Mouse (Mus musculus) spleen, adult 18-20 months (tissue): ENCODE data around the gene Inhbb.

ENCODE experiments used
- DNase-seq, 2 experiments: peaks; one replicate each; pipeline ENCODE4 v3.0.0; 2022; ENCODE audit warnings: mixed read lengths in 2 of 2

The Inhbb gene

GRCm38 (mm10) chr1:119419151-119420105 is 2.6 kb downstream of the Inhbb start:
- DNase-seq, result no peak

GRCm38 (mm10) chr1:119417991-119418390 is 4.1 kb downstream of the Inhbb start:
- no peak for DNase-seq

GRCm38 (mm10) chr1:119417542-119417941 is 4.5 kb downstream of the Inhbb start:
- no peak for DNase-seq

GRCm38 (mm10) chr1:119416610-119417009 is 5.4 kb downstream of the Inhbb start:
- no peak for DNase-seq

GRCm38 (mm10) chr1:119416177-119416576 is 5.9 kb downstream of the Inhbb start:
- no peak for DNase-seq

GRCm38 (mm10) chr1:119415151-119415550 is 6.9 kb downstream of the Inhbb start:
- DNase-seq, result no peak

GRCm38 (mm10) chr1:119410661-119411060 is 11.4 kb downstream of the Inhbb start:
- DNase-seq, result no peak

GRCm38 (mm10) chr1:119409599-119410168 is 12.4 kb downstream of the Inhbb start:
- no peak for DNase-seq

GRCm38 (mm10) chr1:119409106-119409505 is 12.9 kb downstream of the Inhbb start:
- no peak for DNase-seq

GRCm38 (mm10) chr1:119407691-119408315 is 14.2 kb downstream of the Inhbb start:
- no peak for DNase-seq

- no peak for DNase-seq
Observed at GRCm38 (mm10) chr1:119404798-119405197, 17.2 kb downstream of the Inhbb start.

GRCm38 (mm10) chr1:119404341-119404740 is 17.7 kb downstream of the Inhbb start:
- DNase-seq, result no peak

GRCm38 (mm10) chr1:119401249-119401648 is 20.8 kb downstream of the Inhbb start:
- no peak for DNase-seq

GRCm38 (mm10) chr1:119398640-119399039 is 23.4 kb downstream of the Inhbb start:
- no peak for DNase-seq

- DNase-seq, result no peak
Observed at GRCm38 (mm10) chr1:119397839-119398238, 24.2 kb downstream of the Inhbb start.

GRCm38 (mm10) chr1:119391311-119391710 is 30.7 kb downstream of the Inhbb start:
- DNase-seq, result no peak

GRCm38 (mm10) chr1:119390676-119391075 is 31.4 kb downstream of the Inhbb start:
- no peak for DNase-seq

- DNase-seq, result no peak
Observed at GRCm38 (mm10) chr1:119389771-119390500, 32.1 kb downstream of the Inhbb start.

- DNase-seq, result no peak
Observed at GRCm38 (mm10) chr1:119388664-119389396, 33.2 kb downstream of the Inhbb start.

- no peak for DNase-seq
Observed at GRCm38 (mm10) chr1:119386306-119386705, 35.7 kb downstream of the Inhbb start.

- no peak for DNase-seq
Observed at GRCm38 (mm10) chr1:119383916-119384315, 38.1 kb downstream of the Inhbb start.

GRCm38 (mm10) chr1:119380609-119381008 is 41.4 kb downstream of the Inhbb start:
- no peak for DNase-seq
